Mouse (Mus musculus) neural tube, embryonic 15.5 days (tissue): Measurements from ENCODE around the gene Fryl. TPM values are rescaled to one million over a fixed set of nuclear protein-coding genes. Genes with fewer than 3 reads are reported as not detected.

Experiments
- ATAC-seq: fragments of 200-750 bp; cut with Nextera tagmentation; 2 replicates; pipeline ENCODE4 v1.8.0; 2017; ENCODE audit warnings: mild to moderate bottlenecking, moderate TSS enrichment, moderate library complexity; ENCODE audit not compliant: low FRiP score
- H3K27ac ChIP-seq: fragments of 300-500 bp; sonication (generic); replicated peaks from 2 replicates; pipeline ENCODE4 v1.5.1; 2015; ENCODE audit warnings: mild to moderate bottlenecking, inconsistent platforms
- H3K27me3 ChIP-seq: fragments of 300-500 bp; sonication (generic); replicated peaks from 2 replicates; pipeline ENCODE4 v1.6.1; 2015; ENCODE audit warnings: inconsistent platforms
- H3K36me3 ChIP-seq: fragments of 300-500 bp; sonication (generic); 2 replicates; pipeline ENCODE4 v1.6.1; 2015; ENCODE audit warnings: inconsistent platforms
- H3K4me1 ChIP-seq: fragments of 300-500 bp; sonication (generic); 2 replicates; pipeline ENCODE4 v1.6.1; 2015; ENCODE audit warnings: inconsistent platforms
- H3K4me2 ChIP-seq: fragments of 300-500 bp; sonication (generic); 2 replicates; pipeline ENCODE4 v1.6.1; 2015; ENCODE audit warnings: inconsistent platforms, mild to moderate bottlenecking, moderate library complexity
- H3K4me3 ChIP-seq: fragments of 300-500 bp; sonication (generic); replicated peaks from 2 replicates; pipeline ENCODE4 v1.5.1; 2015; ENCODE audit warnings: mild to moderate bottlenecking, inconsistent platforms
- H3K9ac ChIP-seq: fragments of 300-500 bp; sonication (generic); replicated peaks from 2 replicates; pipeline ENCODE4 v1.6.1; 2015; ENCODE audit warnings: mild to moderate bottlenecking, inconsistent platforms
- H3K9me3 ChIP-seq: fragments of 300-500 bp; sonication (generic); replicated peaks from 2 replicates; pipeline ENCODE4 v1.6.1; 2016; ENCODE audit warnings: inconsistent platforms
- WGBS: fragments of 180-500 bp; shearing (Covaris S2); methylation state at CpG from one replicate; pipeline ENCODE4 v1.1.7; 2015; ENCODE audit warnings: mixed read lengths; 5-methylcytosine and 5-hydroxymethylcytosine counted together
- polyA plus RNA-seq: library from polyadenylated mRNA; unstranded; fragments of >200 nt; fragmentation: Nextera tagmentation; extraction: Ambion mirVana; gene quantifications from 2 replicates; pipeline ENCODE4 v1.2.1, GENCODE M21; 2015

Fryl gene
- polyA plus RNA-seq, 1 experiment from 2014 or later, result 37.8 TPM

GRCm38 (mm10) chr5:73066946-73067345 lies 189.5 kb downstream of the Fryl start:
- 57% methylated on average over 6 of the region's 6 CpGs for WGBS
- no peak for ATAC-seq
- Histone ChIP-seq H3K36me3 (peaks cover 57% of the 10 kb centered on the region), H3K9me3 (no peaks in the 10 kb centered on the region), H3K4me2 (no peak overlapping the region), H3K4me3 (no peak overlapping the region), H3K27me3 (no peaks in the 10 kb centered on the region), H3K9ac (no peak overlapping the region), H3K27ac (no peak overlapping the region), H3K4me1 (peaks cover 8% of the 10 kb centered on the region; the same call in 1 of the 2 replicates)

- Histone ChIP-seq H3K4me2 (no peak overlapping the region), H3K27ac (no peak overlapping the region), H3K27me3 (no peaks in the 10 kb centered on the region), H3K9me3 (no peaks in the 10 kb centered on the region), H3K9ac (no peak overlapping the region), H3K4me1 (peaks cover 9% of the 10 kb centered on the region), H3K36me3 (peaks cover 45% of the 10 kb centered on the region), H3K4me3 (no peak overlapping the region)
- WGBS, result 89% methylated on average over 13 of the region's 13 CpGs
- no peak for ATAC-seq
These were observed 192.4 kb downstream of the Fryl start for GRCm38 (mm10) chr5:73063768-73064669.

GRCm38 (mm10) chr5:73061506-73062155 lies 194.8 kb downstream of the Fryl start:
- Histone ChIP-seq H3K27ac (peak overlapping the region; percentile 63), H3K4me2 (peak overlapping the region; percentile 24), H3K27me3 (no peaks in the 10 kb centered on the region), H3K9ac (no peak overlapping the region), H3K9me3 (no peaks in the 10 kb centered on the region), H3K4me3 (no peak overlapping the region), H3K4me1 (peaks cover 9% of the 10 kb centered on the region), H3K36me3 (peaks cover 34% of the 10 kb centered on the region)
- peak; percentile 67; the same call in 1 of the 2 replicates for ATAC-seq
- WGBS, result 38% methylated on average over 11 of the region's 11 CpGs

DNA sequence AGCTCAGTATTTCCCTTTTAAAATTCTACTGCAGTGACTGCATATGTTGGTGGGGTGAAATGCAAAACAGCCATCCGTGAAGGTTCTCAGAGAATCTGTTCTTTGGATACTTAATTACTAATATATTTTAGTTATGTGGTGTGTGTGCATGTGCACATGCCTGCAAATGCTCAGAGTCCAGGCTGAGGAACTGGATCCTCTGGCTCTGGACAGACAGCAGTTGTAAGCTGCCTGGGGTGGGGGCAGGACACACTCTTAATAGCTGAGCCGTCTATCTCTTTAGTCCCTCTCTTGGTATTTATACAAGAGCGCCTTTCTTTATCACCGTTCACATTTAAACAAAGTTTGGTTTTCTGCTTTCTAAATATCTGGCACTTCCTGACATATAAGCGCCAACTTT lies 199.5 kb downstream of the Fryl start:
- H3K27me3 ChIP-seq, result no peaks in the 10 kb centered on the region
- H3K36me3 ChIP-seq, result peaks cover 42% of the 10 kb centered on the region
- no peak for ATAC-seq
- no peak overlapping the region for H3K9ac ChIP-seq
- H3K4me1 ChIP-seq, result peaks cover 5% of the 10 kb centered on the region
- 91% methylated on average over 5 of the region's 5 CpGs for WGBS
- H3K9me3 ChIP-seq, result no peaks in the 10 kb centered on the region
- no peak overlapping the region for H3K4me2 ChIP-seq
- no peak overlapping the region for H3K4me3 ChIP-seq
- H3K27ac ChIP-seq, result no peak overlapping the region

DNA sequence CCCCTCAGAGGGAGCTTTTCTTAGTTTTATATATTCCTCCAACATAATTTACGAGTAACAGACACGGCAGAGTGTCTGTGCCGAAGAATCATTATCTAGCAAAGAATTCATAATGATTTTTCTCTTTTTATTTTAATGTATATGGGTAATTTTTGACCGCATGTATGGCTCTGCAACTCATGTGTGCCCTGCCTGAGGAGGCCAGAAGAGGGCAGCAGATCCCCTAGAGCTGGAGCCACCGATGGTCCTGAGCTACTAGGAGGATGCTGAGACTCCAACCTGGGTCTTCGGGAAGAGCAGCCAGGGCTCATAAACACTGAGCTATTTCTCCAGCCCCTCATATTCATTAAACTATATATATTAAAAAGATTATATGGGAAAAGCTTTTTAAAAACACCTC lies 200.0 kb downstream of the Fryl start:
- Histone ChIP-seq H3K27me3 (no peaks in the 10 kb centered on the region), H3K4me3 (no peak overlapping the region), H3K36me3 (peaks cover 47% of the 10 kb centered on the region), H3K4me2 (no peak overlapping the region), H3K4me1 (peaks cover under 1% of the 10 kb centered on the region; the same call in 1 of the 2 replicates), H3K9ac (no peak overlapping the region), H3K9me3 (no peaks in the 10 kb centered on the region), H3K27ac (no peak overlapping the region)
- ATAC-seq, result no peak
- 90% methylated on average over 6 of the region's 6 CpGs for WGBS

- H3K4me2 ChIP-seq, result no peak overlapping the region
- WGBS, result 97% methylated on average over 8 of the region's 8 CpGs
- no peak overlapping the region for H3K27ac ChIP-seq
- no peak overlapping the region for H3K4me3 ChIP-seq
- ATAC-seq, result no peak
- H3K9me3 ChIP-seq, result no peaks in the 10 kb centered on the region
- no peaks in the 10 kb centered on the region for H3K4me1 ChIP-seq
- H3K36me3 ChIP-seq, result peaks cover 70% of the 10 kb centered on the region
- H3K9ac ChIP-seq, result no peak overlapping the region
- H3K27me3 ChIP-seq, result no peaks in the 10 kb centered on the region
These were observed 202.5 kb downstream of the Fryl start for GRCm38 (mm10) chr5:73053933-73054332.

GRCm38 (mm10) chr5:73047651-73048245 lies 208.7 kb downstream of the Fryl start:
- Histone ChIP-seq H3K4me2 (no peak overlapping the region), H3K9ac (no peak overlapping the region), H3K36me3 (peaks cover 82% of the 10 kb centered on the region), H3K4me1 (no peaks in the 10 kb centered on the region), H3K27me3 (no peaks in the 10 kb centered on the region), H3K9me3 (no peaks in the 10 kb centered on the region), H3K4me3 (no peak overlapping the region), H3K27ac (no peak overlapping the region)
- no peak for ATAC-seq
- 89% methylated on average over 7 of the region's 7 CpGs for WGBS

- no peak overlapping the region for H3K4me2 ChIP-seq
- ATAC-seq, result no peak
- H3K9me3 ChIP-seq, result no peaks in the 10 kb centered on the region
- H3K4me1 ChIP-seq, result no peaks in the 10 kb centered on the region
- peaks cover 55% of the 10 kb centered on the region for H3K36me3 ChIP-seq
- no peak overlapping the region for H3K27ac ChIP-seq
- H3K9ac ChIP-seq, result no peak overlapping the region
- no peak overlapping the region for H3K4me3 ChIP-seq
- 96% methylated on average over 2 of the region's 2 CpGs for WGBS
- no peaks in the 10 kb centered on the region for H3K27me3 ChIP-seq
These were observed 212.4 kb downstream of the Fryl start for GRCm38 (mm10) chr5:73044055-73044454.

GRCm38 (mm10) chr5:73032481-73032880 lies 223.9 kb downstream of the Fryl start:
- WGBS, result 82% methylated on average over 11 of the region's 11 CpGs

GRCm38 (mm10) chr5:73028646-73029045 lies 227.8 kb downstream of the Fryl start:
- Histone ChIP-seq H3K9ac (no peak overlapping the region), H3K27ac (no peak overlapping the region), H3K4me2 (no peak overlapping the region), H3K9me3 (no peaks in the 10 kb centered on the region), H3K36me3 (peaks cover 63% of the 10 kb centered on the region), H3K4me1 (no peaks in the 10 kb centered on the region), H3K27me3 (no peaks in the 10 kb centered on the region), H3K4me3 (no peak overlapping the region)
- ATAC-seq, result no peak
- 91% methylated on average over 13 of the region's 13 CpGs for WGBS

More at GRCm38 (mm10) chr5:73032481-73032880, 223.9 kb downstream of the Fryl start:
- H3K9ac ChIP-seq, result no peak overlapping the region
- H3K4me3 ChIP-seq, result no peak overlapping the region
- H3K27me3 ChIP-seq, result no peaks in the 10 kb centered on the region
- H3K4me2 ChIP-seq, result no peak overlapping the region
- no peaks in the 10 kb centered on the region for H3K9me3 ChIP-seq
- no peak for ATAC-seq
- peaks cover 69% of the 10 kb centered on the region for H3K36me3 ChIP-seq
- no peaks in the 10 kb centered on the region for H3K4me1 ChIP-seq
- H3K27ac ChIP-seq, result no peak overlapping the region

GRCm38 (mm10) chr5:73023801-73024200 lies 232.6 kb downstream of the Fryl start:
- Histone ChIP-seq H3K9me3 (no peaks in the 10 kb centered on the region), H3K27ac (no peak overlapping the region), H3K4me1 (no peaks in the 10 kb centered on the region), H3K4me2 (no peak overlapping the region), H3K4me3 (no peak overlapping the region), H3K36me3 (peaks cover 36% of the 10 kb centered on the region), H3K27me3 (no peaks in the 10 kb centered on the region), H3K9ac (no peak overlapping the region)
- 96% methylated on average over 13 of the region's 13 CpGs for WGBS
- no peak for ATAC-seq
